Mouse (Mus musculus): ENCODE data around the gene Tmem54.

DNA sequence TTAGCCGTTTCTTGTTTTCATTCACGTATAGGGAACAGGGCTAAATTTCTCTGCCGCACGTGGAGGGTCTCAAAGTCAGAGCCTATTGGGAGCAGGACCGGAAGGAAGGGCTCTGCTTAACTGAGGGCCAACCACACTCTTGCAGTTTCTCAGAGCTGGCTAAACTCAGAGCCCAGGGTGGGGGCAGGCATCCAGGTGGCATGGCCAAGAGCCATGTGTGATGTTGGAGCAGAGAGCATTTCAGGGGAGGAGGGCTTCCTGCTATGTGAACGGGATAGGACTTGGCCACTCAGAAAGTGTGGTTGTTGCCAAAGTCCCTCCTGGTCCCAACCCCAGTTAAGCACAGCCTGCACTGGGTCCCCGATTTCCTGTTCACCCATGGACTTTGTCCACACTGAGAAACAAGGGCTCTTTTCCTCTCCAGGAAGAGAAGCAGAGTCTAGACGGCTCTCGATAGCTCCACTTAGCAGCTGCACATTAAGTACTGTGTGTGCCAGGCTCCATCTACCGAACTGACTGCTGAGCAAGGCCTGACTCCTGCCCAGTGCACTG lies 2.1 kb downstream of the Tmem54 start:
- TF ChIP-seq CTCF (IDR thresholded peaks at IDR 0.05; ENCODE audit: extremely low read depth, insufficient read depth, low read length) (no peak), POLR2A (IDR thresholded peaks at IDR 0.05; ENCODE audit: extremely low read depth, insufficient read depth, low read length) (no peak)

Data from cortical plate, adult 2 months (tissue).